Mouse (Mus musculus) gastrocnemius, postnatal 4 days (tissue): ENCODE data around the gene Dtnbp1. TPM values are rescaled to one million over a fixed set of nuclear protein-coding genes. Genes with fewer than 3 reads are reported as not detected.
A peak's percentile ranks its signal among the peaks of the same experiment; 100 is the strongest.

Experiments used
- DNase-seq, 2 experiments: peaks; one replicate each; pipeline ENCODE4 v3.0.0; 2021 to 2022; ENCODE audit warnings: low spot score in 2 of 2, mixed read lengths in 2 of 2
- total RNA-seq, 2 experiments: library from RNA; stranded (reverse); gene quantifications; 2 replicates each; pipeline ENCODE4 v1.2.3; 2021

Gene Dtnbp1
- total RNA-seq, 2 experiments from 2014 or later, result 35.2 to 37.5 TPM

- no peak for DNase-seq
Observed at GRCm38 (mm10) chr13:45003026-45003425, 1.1 kb upstream of the Dtnbp1 start.

GRCm38 (mm10) chr13:45001228-45001910, 578 bp downstream of the Dtnbp1 start:
- peak; percentile 40 to 70 for DNase-seq

- peak in 1 of 2 experiments; percentile 28 for DNase-seq
Observed at GRCm38 (mm10) chr13:45000836-45001227, 1.1 kb downstream of the Dtnbp1 start.

DNA sequence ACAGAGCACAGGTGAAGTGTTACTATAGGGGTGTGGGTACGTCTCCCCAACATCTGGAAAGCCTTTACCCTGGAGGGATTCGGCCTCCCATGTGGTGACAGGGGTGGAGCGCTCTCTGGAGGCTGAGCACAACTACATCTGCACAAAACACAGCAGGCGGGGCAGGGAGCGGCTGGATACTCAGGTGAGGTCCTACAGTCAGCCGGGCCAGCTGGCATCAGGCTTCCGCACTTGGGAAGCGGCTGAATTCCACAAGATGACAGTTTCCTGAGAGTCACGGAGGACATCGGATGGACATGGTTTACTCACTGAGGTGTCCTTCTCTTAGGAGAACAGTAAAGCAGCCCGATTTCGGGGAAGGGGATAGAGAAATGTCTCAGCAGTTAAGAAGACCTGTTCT, 2.7 kb downstream of the Dtnbp1 start:
- no peak for DNase-seq

DNA sequence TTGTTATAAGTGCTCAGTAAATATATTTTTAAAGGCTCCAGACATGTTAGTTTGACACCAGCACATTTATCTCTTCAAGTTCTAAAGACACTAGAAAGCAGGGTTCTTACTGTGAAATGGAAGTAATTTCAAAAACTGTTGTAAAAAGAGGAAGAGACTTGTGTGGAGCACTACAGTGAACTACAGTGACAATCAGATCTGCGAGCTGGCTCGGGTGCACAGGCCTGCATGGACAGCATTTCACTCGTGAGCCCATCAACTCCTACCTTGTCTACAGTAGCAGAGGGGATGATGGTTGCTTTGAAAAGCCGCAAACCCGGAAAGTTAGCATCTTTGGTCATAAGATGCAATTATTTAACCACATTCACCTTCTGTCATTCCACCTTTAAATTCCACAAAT, 5.6 kb downstream of the Dtnbp1 start:
- DNase-seq, result no peak

DNA sequence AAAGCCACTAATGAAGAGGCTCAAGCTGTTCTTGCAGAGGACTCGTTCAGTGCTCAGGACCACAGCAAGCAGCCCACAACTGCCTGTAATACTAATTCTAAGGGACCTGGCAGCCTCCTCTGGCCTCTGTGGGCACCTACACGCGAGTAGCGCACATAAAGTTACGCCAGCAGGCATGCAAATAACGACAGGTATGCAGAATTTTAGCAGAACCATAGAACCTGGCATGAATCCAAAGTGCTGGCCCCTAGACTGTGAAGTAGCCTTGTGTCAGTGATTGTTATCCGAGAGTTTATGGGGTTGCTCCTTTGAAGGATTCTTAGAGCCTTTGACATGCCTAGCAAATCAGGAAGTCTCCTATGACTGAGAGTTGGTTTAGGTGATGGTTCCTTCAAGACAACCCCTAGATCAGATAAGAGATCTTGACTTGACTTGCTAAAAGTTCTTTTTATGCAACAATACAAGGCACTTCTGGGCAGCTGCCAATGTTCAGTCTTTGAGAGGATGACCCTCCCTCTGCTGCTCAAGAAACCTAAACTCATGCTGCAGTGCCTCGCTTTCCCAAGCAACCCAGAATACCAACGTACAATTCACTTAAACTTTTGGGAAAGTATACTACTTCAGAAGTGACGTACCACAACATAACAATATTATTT, 9.3 kb downstream of the Dtnbp1 start:
- no peak for DNase-seq

DNA sequence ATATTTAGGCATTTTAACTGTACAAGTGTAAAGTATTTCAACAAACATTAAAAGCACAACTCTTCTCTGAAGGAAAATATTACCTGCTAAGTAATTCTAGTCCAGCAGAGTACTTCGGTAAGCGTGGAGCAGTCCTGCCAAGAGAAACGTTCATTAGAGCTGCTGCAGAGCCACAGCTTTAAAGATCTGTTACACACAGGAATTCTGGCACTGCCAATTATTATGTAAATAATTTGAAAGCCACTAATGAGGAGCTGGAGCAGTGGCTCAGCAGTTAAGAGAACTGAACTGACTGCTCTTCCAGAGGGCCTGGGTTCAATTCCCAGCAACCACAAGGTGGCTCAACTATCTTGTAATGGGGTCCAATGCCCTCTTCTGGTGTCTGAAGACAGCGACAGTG, 10.0 kb downstream of the Dtnbp1 start:
- DNase-seq, result no peak

DNA sequence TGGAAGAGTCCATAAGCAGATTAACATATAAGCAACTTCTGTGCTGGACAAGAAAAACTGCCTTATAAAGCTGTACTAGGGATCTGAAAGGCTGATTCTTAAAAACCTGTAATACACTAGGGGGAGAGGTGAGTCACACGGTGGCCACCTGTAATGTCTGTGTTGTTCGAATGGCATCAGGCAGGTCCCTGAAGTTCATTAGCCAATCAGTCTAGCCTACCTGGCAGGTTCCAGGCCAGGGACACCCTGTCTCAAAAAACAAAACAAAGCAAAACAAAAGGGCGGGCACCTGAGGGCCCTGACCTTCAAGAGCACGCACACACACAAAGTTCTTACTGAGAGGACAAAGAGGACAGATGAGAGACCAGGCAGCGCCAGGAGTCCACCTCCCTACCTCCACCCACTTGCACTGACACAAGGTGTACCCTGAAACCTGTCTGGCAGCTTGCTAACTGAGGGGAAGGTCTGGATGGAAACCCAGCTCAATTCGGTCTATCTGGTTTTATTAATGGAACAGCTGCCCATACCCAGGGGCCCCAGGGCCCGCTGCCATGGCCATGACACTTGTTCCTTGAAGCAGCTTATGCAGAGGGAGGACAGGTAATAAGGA, 11.8 kb downstream of the Dtnbp1 start:
- DNase-seq, result no peak

- no peak for DNase-seq
Observed at GRCm38 (mm10) chr13:44986352-44986751, 15.6 kb downstream of the Dtnbp1 start.

DNA sequence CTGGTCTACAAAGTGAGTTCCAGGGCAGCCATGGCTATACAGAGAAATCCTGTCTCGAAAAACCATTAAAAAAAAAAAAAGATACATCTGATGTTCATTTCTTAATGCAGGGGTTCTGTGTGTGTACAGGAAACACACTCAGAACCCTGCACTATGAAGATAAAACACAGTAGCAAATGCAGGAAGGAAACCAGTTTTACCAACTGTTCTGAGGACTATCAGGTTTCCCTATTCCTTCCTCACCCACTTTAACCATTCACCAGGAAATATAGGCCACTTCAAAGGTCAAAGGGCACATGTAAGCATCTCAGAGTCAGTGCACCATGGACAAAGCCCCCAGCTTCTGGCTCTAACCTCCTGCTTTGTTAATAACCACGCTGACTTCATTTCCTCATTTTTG, 16.6 kb downstream of the Dtnbp1 start:
- DNase-seq, result no peak

- DNase-seq, result no peak
Observed at GRCm38 (mm10) chr13:44983635-44984401, 18.1 kb downstream of the Dtnbp1 start.

DNA sequence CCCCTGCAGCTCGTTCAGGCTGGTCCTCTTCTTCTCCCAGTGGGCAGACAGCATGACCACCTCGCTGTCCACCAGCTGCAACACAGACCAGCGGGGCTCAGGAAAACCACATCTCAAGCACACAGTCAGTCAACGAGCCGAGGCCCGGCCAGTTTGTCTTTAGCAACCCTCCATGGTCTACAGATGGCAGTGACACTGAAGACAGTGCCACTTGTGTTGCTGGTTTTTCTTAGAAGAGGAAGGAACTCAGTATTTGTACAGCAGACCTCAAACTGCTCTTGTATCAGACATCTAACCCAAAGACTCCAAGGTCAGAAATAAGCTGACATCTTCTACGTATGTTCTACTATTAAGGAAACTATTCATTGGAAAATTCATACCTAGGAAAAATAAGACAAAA, 19.1 kb downstream of the Dtnbp1 start:
- no peak for DNase-seq

DNA sequence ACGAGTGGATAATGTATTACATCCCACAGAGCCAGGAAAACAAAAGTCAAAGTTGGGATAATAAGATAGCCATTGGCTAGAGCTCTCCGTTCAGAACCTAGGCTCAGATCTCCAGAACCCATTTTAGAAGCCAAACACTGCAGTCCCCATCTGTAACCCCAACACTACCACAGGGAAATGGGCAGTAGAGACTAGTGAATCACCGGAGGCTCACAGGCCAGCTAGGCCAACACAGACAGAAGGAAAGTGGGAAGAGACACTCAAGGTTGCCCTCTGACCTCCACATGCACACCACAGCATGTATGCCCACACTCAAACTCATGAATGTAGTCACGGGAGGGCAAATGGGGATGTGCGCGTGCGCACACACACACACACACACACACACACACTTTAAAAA, 22.5 kb downstream of the Dtnbp1 start:
- DNase-seq, result no peak

GRCm38 (mm10) chr13:44977483-44978141, 24.3 kb downstream of the Dtnbp1 start:
- DNase-seq, result no peak

DNA sequence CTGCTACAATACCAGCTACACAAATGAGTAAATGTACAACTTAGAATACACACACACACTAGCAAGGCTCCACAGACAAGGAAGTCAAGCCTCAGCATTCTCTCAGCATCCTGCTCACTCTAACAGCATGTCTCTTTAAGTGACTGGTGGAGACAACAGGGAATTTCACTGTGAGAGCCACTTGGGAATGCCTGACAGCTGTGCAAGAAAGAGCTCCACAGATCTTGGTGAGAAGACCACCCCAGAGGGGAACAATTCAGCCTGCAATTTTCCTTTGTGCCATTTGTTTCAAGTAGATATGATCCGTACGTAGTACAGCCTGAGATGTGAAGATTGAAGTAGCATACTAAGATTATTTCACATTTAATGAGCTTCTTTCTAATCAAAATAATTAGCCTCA, 24.9 kb downstream of the Dtnbp1 start:
- DNase-seq, result no peak

- DNase-seq, result no peak
Observed at GRCm38 (mm10) chr13:44960542-44961291, 41.2 kb downstream of the Dtnbp1 start.

DNA sequence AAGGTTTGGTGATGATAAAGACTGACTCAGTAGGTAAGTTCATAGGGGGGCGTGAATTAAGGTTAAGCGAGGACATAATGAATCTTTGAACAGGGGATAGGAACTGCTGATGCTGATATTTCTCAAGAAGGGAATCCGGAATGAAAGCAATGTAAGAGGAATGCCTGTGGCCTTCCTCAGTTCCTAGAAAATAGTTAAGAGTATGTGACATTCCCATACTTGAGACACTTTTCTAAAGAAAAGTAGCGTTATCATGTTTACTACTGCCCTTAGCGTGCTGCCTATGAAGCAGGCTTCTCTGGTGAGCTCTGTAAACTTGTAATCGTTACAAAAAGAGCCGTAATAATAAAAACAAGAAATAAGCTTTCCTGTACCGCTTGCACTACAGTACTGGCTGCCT, 44.9 kb downstream of the Dtnbp1 start:
- no peak for DNase-seq

DNA sequence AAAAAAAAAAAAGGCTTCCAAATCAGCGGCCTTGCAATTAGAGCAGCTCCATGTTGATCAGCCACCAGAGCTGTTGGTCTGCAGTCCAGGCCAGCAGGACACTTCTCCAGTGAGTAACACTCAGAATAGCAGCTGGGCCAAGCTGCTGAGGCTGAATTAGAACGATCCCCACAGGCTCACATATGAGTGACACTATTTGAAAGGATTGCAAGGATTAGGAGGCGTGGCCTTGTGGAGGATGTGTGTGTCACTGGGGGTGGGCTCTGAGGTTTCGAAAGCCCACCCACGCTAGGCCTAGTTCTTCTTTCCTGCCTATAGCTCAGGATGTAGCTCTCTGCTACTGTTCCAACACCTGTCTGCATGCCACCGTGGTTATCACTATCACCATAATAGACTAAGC, 46.2 kb downstream of the Dtnbp1 start:
- no peak for DNase-seq

DNA sequence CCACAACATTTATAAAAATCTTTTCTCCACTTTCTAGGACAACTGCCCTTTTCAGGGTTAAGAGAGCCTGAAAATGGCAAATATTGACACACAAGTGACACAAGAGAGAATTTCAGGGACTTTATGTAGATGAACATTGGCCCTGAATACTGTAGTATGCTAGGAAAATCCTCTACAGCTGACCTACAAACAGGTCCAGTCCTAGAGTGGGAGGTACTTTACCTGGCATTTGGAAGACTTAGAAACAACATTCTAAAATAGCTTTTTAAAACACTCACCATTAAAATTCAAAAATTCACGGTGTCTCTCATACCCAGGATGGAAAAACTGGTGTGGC, 47.7 kb downstream of the Dtnbp1 start:
- DNase-seq, result no peak

- DNase-seq, result no peak
Observed at GRCm38 (mm10) chr13:44953546-44954231, 48.3 kb downstream of the Dtnbp1 start.
